Mouse (Mus musculus): ENCODE results near the gene Olfr427.
"Not testable (repeated sequence)": the region's sequence is repeated elsewhere in the genome, so short reads cannot be mapped to it uniquely, and the experiment has no call there.

The Olfr427 gene

GRCm38 (mm10) chr1:174096591-174096990, at the start of gene Olfr427:
Olfr427 (plus strand) TSS chr1:174096891.
- in situ Hi-C loops (cut with MboI, MseI): no loop called here

GRCm38 (mm10) chr1:174048227-174048626, 48.5 kb upstream of the Olfr427 start:
- in situ Hi-C loops (cut with MboI, MseI): not testable (repeated sequence)

GRCm38 (mm10) chr1:174048893-174049292, 47.8 kb upstream of the Olfr427 start, which contains the start of gene Olfr432:
Olfr432 (plus strand) TSS chr1:174049205.
- in situ Hi-C loops (cut with MboI, MseI): no loop called here

- in situ Hi-C loops (cut with MboI, MseI): not testable (repeated sequence)
Measured at GRCm38 (mm10) chr1:174049357-174049756, 47.3 kb upstream of the Olfr427 start.

GRCm38 (mm10) chr1:174050532-174050931, 46.2 kb upstream of the Olfr427 start:
- in situ Hi-C loops (cut with MboI, MseI): no loop called here

- in situ Hi-C loops (cut with MboI, MseI): no loop called here
Measured at GRCm38 (mm10) chr1:174051515-174051914, 45.2 kb upstream of the Olfr427 start.

GRCm38 (mm10) chr1:174051931-174052536, 44.7 kb upstream of the Olfr427 start:
- in situ Hi-C loops (cut with MboI, MseI): no loop called here

- in situ Hi-C loops (cut with MboI, MseI): no loop called here
Measured at GRCm38 (mm10) chr1:174052981-174053380, 43.7 kb upstream of the Olfr427 start.

GRCm38 (mm10) chr1:174055248-174055647, 41.4 kb upstream of the Olfr427 start:
- in situ Hi-C loops (cut with MboI, MseI): no loop called here

- in situ Hi-C loops (cut with MboI, MseI): no loop called here
Measured at GRCm38 (mm10) chr1:174066305-174066704, 30.4 kb upstream of the Olfr427 start, which contains the start of gene Olfr430. Olfr430 (plus strand) TSS chr1:174066605.

- in situ Hi-C loops (cut with MboI, MseI): no loop called here
Measured at GRCm38 (mm10) chr1:174084031-174084430, 12.7 kb upstream of the Olfr427 start, which contains the start of gene Olfr429. Olfr429 (plus strand) TSS chr1:174084331.

GRCm38 (mm10) chr1:174103735-174104134, 7.0 kb downstream of the Olfr427 start:
- in situ Hi-C loops (cut with MboI, MseI): no loop called here

GRCm38 (mm10) chr1:174121062-174121461, 24.4 kb downstream of the Olfr427 start, which contains the start of gene Olfr231:
Olfr231 (minus strand) TSS chr1:174121162.
- in situ Hi-C loops (cut with MboI, MseI): no loop called here

- in situ Hi-C loops (cut with MboI, MseI): no loop called here
Measured at GRCm38 (mm10) chr1:174131217-174131616, 34.5 kb downstream of the Olfr427 start, which contains the start of gene Olfr424. Olfr424 (plus strand) TSS chr1:174131517.

- in situ Hi-C loops (cut with MboI, MseI): no loop called here
Measured at GRCm38 (mm10) chr1:174131999-174132398, 35.3 kb downstream of the Olfr427 start.

- in situ Hi-C loops (cut with MboI, MseI): no loop called here
Measured at GRCm38 (mm10) chr1:174141384-174141783, 44.7 kb downstream of the Olfr427 start.

- in situ Hi-C loops (cut with MboI, MseI): no loop called here
Measured at GRCm38 (mm10) chr1:174146696-174147095, 50.0 kb downstream of the Olfr427 start.

GRCm38 (mm10) chr1:174149289-174149688, 52.6 kb downstream of the Olfr427 start:
- in situ Hi-C loops (cut with MboI, MseI): no loop called here

Measured in T-helper 2 cell (primary cell).